Mouse (Mus musculus): ENCODE results near the gene Fxyd3.

- no peak for TF ChIP-seq CTCF (IDR thresholded peaks at IDR 0.05; ENCODE audit: borderline replicate concordance, insufficient read depth, low read depth, low read length)
- no peak for TF ChIP-seq POLR2A (IDR thresholded peaks at IDR 0.05; ENCODE audit: borderline replicate concordance, insufficient read depth, low read length)
Measured at GRCm38 (mm10) chr7:31082106-31082505, 5.6 kb upstream of the Fxyd3 start.

Measured in cerebellum, adult 2 months (tissue).